Mouse (Mus musculus): ENCODE data around the gene Ascl5. TPM values are rescaled to one million over a fixed set of nuclear protein-coding genes. Genes with fewer than 3 reads are reported as not detected.
A peak's percentile ranks its signal among the peaks of the same experiment; 100 is the strongest.

Gene Ascl5
- polyA plus RNA-seq, 1 experiment, result 0.44 TPM

- no peak for TF ChIP-seq GATA1 (IDR thresholded peaks at IDR 0.05; ENCODE audit: low read length)
These were observed 11.7 kb upstream of the Ascl5 start for GRCm38 (mm10) chr1:136038746-136039538.

GRCm38 (mm10) chr1:136040452-136040851, 10.2 kb upstream of the Ascl5 start:
- no peak for TF ChIP-seq GATA1 (IDR thresholded peaks at IDR 0.05; ENCODE audit: low read length)

GRCm38 (mm10) chr1:136040874-136041273, 9.7 kb upstream of the Ascl5 start:
- TF ChIP-seq GATA1 (IDR thresholded peaks at IDR 0.05; ENCODE audit: low read length), result no peak

GRCm38 (mm10) chr1:136045774-136046173, 4.8 kb upstream of the Ascl5 start:
- no peak for TF ChIP-seq GATA1 (IDR thresholded peaks at IDR 0.05; ENCODE audit: low read length)

- TF ChIP-seq GATA1 (IDR thresholded peaks at IDR 0.05; ENCODE audit: low read length), result no peak
These were observed 3.2 kb upstream of the Ascl5 start for GRCm38 (mm10) chr1:136047432-136047831.

- TF ChIP-seq GATA1 (IDR thresholded peaks at IDR 0.05; ENCODE audit: low read length), result peak; percentile 86
These were observed 2.7 kb upstream of the Ascl5 start for GRCm38 (mm10) chr1:136047894-136048293.

GRCm38 (mm10) chr1:136051013-136051315, 360 bp downstream of the Ascl5 start:
- no peak for TF ChIP-seq GATA1 (IDR thresholded peaks at IDR 0.05; ENCODE audit: low read length)

- no peak for TF ChIP-seq GATA1 (IDR thresholded peaks at IDR 0.05; ENCODE audit: low read length)
These were observed 861 bp downstream of the Ascl5 start for GRCm38 (mm10) chr1:136051465-136051864.

GRCm38 (mm10) chr1:136052547-136052946, 1.9 kb downstream of the Ascl5 start, which contains the start of gene Cacna1s:
Cacna1s (plus strand) TSS chr1:136052750.
- TF ChIP-seq GATA1 (IDR thresholded peaks at IDR 0.05; ENCODE audit: low read length), result no peak

GRCm38 (mm10) chr1:136055771-136056170, 5.2 kb downstream of the Ascl5 start:
- no peak for TF ChIP-seq GATA1 (IDR thresholded peaks at IDR 0.05; ENCODE audit: low read length)

- TF ChIP-seq GATA1 (IDR thresholded peaks at IDR 0.05; ENCODE audit: low read length), result no peak
These were observed 8.0 kb downstream of the Ascl5 start for GRCm38 (mm10) chr1:136058594-136058993.

- no peak for TF ChIP-seq GATA1 (IDR thresholded peaks at IDR 0.05; ENCODE audit: low read length)
These were observed 10.6 kb downstream of the Ascl5 start for GRCm38 (mm10) chr1:136061041-136061789.

GRCm38 (mm10) chr1:136061790-136062141, 11.2 kb downstream of the Ascl5 start:
- no peak for TF ChIP-seq GATA1 (IDR thresholded peaks at IDR 0.05; ENCODE audit: low read length)

GRCm38 (mm10) chr1:136063991-136064390, 13.4 kb downstream of the Ascl5 start:
- TF ChIP-seq GATA1 (IDR thresholded peaks at IDR 0.05; ENCODE audit: low read length), result no peak

GRCm38 (mm10) chr1:136066621-136067020, 16.0 kb downstream of the Ascl5 start:
- no peak for TF ChIP-seq GATA1 (IDR thresholded peaks at IDR 0.05; ENCODE audit: low read length)

- no peak for TF ChIP-seq GATA1 (IDR thresholded peaks at IDR 0.05; ENCODE audit: low read length)
These were observed 17.0 kb downstream of the Ascl5 start for GRCm38 (mm10) chr1:136067579-136067978.

GRCm38 (mm10) chr1:136076086-136076485, 25.5 kb downstream of the Ascl5 start:
- TF ChIP-seq GATA1 (IDR thresholded peaks at IDR 0.05; ENCODE audit: low read length), result no peak
